Mouse (Mus musculus) embryonic facial prominence, embryonic 12.5 days (tissue): ENCODE results near the gene S100pbp. TPM values are rescaled to one million over a fixed set of nuclear protein-coding genes. Genes with fewer than 3 reads are reported as not detected.

Experiments used
- ATAC-seq: fragments of 200-750 bp; cut with Nextera tagmentation; 2 replicates; pipeline ENCODE4 v1.8.0; 2017; ENCODE audit not compliant: insufficient number of reproducible peaks, insufficient read depth, low FRiP score, low TSS enrichment
- H3K27ac ChIP-seq: fragments of 300-500 bp; sonication (generic); 2 replicates; pipeline ENCODE4 v1.5.1; 2016; ENCODE audit warnings: mild to moderate bottlenecking
- H3K27me3 ChIP-seq: fragments of 300-500 bp; sonication (generic); 2 replicates; pipeline ENCODE4 v1.6.1; 2016; ENCODE audit warnings: mild to moderate bottlenecking, moderate library complexity
- H3K36me3 ChIP-seq: fragments of 300-500 bp; sonication (generic); 2 replicates; pipeline ENCODE4 v1.6.1; 2016; ENCODE audit warnings: mild to moderate bottlenecking
- H3K4me1 ChIP-seq: fragments of 300-500 bp; sonication (generic); 2 replicates; pipeline ENCODE4 v1.6.1; 2016
- H3K4me2 ChIP-seq: fragments of 300-500 bp; sonication (generic); replicated peaks from 2 replicates; pipeline ENCODE4 v1.6.1; 2016; ENCODE audit warnings: mild to moderate bottlenecking, moderate library complexity
- H3K4me3 ChIP-seq: fragments of 300-500 bp; sonication (generic); 2 replicates; pipeline ENCODE4 v1.5.1; 2016; ENCODE audit warnings: mild to moderate bottlenecking
- H3K9ac ChIP-seq: fragments of 300-500 bp; sonication (generic); 2 replicates; pipeline ENCODE4 v1.6.1; 2016; ENCODE audit warnings: mild to moderate bottlenecking, moderate library complexity
- H3K9me3 ChIP-seq: fragments of 300-500 bp; sonication (generic); 2 replicates; pipeline ENCODE4 v1.6.1; 2016; ENCODE audit warnings: mild to moderate bottlenecking, moderate library complexity
- WGBS: fragments of 180-500 bp; shearing (Covaris S2); methylation state at CpG from one replicate; pipeline ENCODE4 v1.1.7; 2016; 5-methylcytosine and 5-hydroxymethylcytosine counted together
- polyA plus RNA-seq: library from polyadenylated mRNA; unstranded; fragments of >200 nt; fragmentation: Nextera tagmentation; extraction: Ambion mirVana; gene quantifications from 2 replicates; pipeline ENCODE4 v1.2.1, GENCODE M21; 2016

The S100pbp gene
- polyA plus RNA-seq, 1 experiment from 2014 or later = 28.7 TPM

DNA sequence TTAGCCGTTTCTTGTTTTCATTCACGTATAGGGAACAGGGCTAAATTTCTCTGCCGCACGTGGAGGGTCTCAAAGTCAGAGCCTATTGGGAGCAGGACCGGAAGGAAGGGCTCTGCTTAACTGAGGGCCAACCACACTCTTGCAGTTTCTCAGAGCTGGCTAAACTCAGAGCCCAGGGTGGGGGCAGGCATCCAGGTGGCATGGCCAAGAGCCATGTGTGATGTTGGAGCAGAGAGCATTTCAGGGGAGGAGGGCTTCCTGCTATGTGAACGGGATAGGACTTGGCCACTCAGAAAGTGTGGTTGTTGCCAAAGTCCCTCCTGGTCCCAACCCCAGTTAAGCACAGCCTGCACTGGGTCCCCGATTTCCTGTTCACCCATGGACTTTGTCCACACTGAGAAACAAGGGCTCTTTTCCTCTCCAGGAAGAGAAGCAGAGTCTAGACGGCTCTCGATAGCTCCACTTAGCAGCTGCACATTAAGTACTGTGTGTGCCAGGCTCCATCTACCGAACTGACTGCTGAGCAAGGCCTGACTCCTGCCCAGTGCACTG, 82.1 kb downstream of the S100pbp start:
- ATAC-seq = no peak
- Histone ChIP-seq H3K4me2 (no peak overlapping the region), H3K4me3 (no peak overlapping the region), H3K4me1 (peaks cover 19% of the 10 kb centered on the region), H3K9me3 (no peaks in the 10 kb centered on the region), H3K36me3 (no peaks in the 10 kb centered on the region), H3K27ac (no peak overlapping the region), H3K9ac (no peak overlapping the region), H3K27me3 (peaks cover 42% of the 10 kb centered on the region)
- 65% methylated on average over 10 of the region's 10 CpGs for WGBS

DNA sequence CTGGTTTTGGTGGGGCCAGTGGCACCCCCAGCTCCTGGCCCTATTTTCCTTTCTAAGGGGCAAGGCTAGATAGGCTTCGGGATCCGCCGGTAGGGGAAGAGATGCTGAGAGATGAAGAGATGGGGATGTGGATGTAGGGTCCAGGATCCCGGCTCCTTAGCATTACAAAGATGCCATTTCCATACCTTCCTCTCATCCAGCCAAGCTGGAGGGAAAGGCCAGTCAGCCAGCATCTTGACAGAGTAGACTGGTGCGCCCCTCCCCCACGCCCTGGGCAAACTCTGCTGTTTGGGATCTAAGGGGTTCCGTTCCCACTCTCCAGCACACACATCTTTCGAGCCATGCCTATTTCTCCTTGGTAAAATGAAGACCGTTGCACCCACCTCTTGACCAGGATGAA, 83.5 kb downstream of the S100pbp start:
- no peak overlapping the region for H3K9ac ChIP-seq
- WGBS = 20% methylated on average over 9 of the region's 9 CpGs
- H3K4me2 ChIP-seq = peak overlapping the region; percentile 51
- no peak for ATAC-seq
- H3K27ac ChIP-seq = no peak overlapping the region
- peaks cover 16% of the 10 kb centered on the region for H3K4me1 ChIP-seq
- H3K27me3 ChIP-seq = peaks cover 42% of the 10 kb centered on the region
- no peaks in the 10 kb centered on the region for H3K36me3 ChIP-seq
- no peaks in the 10 kb centered on the region for H3K9me3 ChIP-seq
- peak overlapping the region; percentile 25; the same call in 1 of the 2 replicates for H3K4me3 ChIP-seq

DNA sequence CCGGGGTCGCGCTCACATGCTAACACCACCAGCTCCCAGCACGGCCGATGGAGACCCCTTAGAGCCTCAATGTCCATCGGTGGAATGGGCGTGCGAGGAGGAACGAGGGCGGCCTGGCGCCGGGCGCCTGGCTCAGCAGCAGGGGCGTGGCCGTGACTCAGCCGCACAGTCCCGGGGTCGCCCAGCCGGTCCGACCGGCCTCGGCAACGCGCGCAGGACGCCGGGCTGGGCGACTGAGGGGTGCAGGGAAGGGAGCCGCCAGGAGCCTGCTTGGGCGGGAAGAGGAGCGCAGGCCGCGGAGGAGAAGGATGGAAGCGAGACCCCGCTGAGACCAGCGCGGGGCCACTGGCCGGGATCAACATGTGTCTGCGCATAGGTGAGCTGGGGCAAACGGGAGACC, 84.2 kb downstream of the S100pbp start, which contains the start of gene Tmem54:
Gene Tmem54, plus strand, starts transcription at position 193 of the 400 bp plus-strand sequence.
- H3K9ac ChIP-seq = peak within 1 kb of the TSS; percentile 34

DNA sequence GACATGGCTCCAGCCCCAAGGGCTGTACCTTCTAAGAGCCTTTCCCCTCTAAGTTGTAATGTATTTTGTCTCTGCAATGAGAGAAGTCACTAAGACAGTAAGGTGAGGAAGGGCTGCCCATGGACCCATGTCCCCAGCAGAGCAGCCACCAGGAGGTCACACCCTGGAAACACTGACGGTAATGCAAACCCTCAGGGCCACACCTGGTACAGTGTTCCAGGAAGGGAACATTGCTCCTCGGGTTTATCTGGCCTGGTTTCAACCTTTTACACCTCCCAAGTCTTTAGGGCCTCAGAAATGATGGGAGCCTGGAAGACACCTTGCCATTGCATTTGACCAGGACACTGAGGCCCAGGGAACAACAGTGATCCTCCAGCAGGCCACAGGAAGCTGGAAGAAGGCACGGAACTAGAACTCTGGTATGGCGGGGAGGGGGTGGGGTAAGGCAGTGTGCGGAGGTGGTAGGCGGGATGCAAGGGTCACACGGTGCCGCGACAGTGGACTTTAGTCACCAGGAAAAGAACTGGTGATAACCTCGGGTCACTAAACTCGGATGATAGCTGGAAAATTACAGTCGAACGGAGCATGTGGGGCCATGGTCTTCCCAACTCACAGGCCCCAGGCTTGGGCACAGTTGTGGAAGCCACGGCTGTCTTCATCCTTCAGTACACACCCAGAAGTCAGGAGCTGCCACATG, 87.2 kb downstream of the S100pbp start:
- Histone ChIP-seq H3K4me2 (no peak overlapping the region), H3K4me1 (peaks cover 16% of the 10 kb centered on the region), H3K9me3 (no peaks in the 10 kb centered on the region), H3K4me3 (no peak overlapping the region), H3K27ac (no peak overlapping the region), H3K36me3 (no peaks in the 10 kb centered on the region), H3K9ac (no peak overlapping the region), H3K27me3 (peaks cover 42% of the 10 kb centered on the region)
- no peak for ATAC-seq
- WGBS = 78% methylated on average over 14 of the region's 14 CpGs

More for the DNA sequence above, 84.2 kb downstream of the S100pbp start, which contains the start of gene Tmem54:
- WGBS = 3% methylated on average over 40 of the region's 40 CpGs
- Histone ChIP-seq H3K27me3 (peaks cover 42% of the 10 kb centered on the region), H3K4me2 (peak within 1 kb of the TSS; percentile 51), H3K27ac (no peak within 1 kb of the TSS), H3K4me3 (peak within 1 kb of the TSS; percentile 25), H3K9me3 (no peaks in the 10 kb centered on the region), H3K4me1 (peaks cover 16% of the 10 kb centered on the region), H3K36me3 (no peaks in the 10 kb centered on the region)
- no peak for ATAC-seq

Other genes starting within 250 kb of the S100pbp start
- 28.8 and 30.8 TPM in 2 replicates for gene Azin2, start 227.3 kb downstream of the S100pbp start, polyA plus RNA-seq
- 184 and 185 TPM in 2 replicates for gene Ak2, start 197.8 kb downstream of the S100pbp start, polyA plus RNA-seq
- gene Rnf19b, start 131.5 kb downstream of the S100pbp start, polyA plus RNA-seq = 10.9 and 11.3 TPM in 2 replicates
- 6.3 and 7.6 TPM in 2 replicates for gene Tmem54, start 84.2 kb downstream of the S100pbp start, polyA plus RNA-seq
- gene Hpca, start 67.7 kb downstream of the S100pbp start, polyA plus RNA-seq = 3.6 and 4.7 TPM in 2 replicates
- 9.6 and 9.9 TPM in 2 replicates for gene Fndc5, start 52.7 kb downstream of the S100pbp start, polyA plus RNA-seq
- gene Yars, start within 50 bp of the S100pbp start, polyA plus RNA-seq = 90.2 and 91.4 TPM in 2 replicates
- gene C77080, start 71.7 kb upstream of the S100pbp start, polyA plus RNA-seq = 5.2 and 5.6 TPM in 2 replicates
- 1.1 and 1.2 TPM in 2 replicates for gene Sync, start 97.9 kb upstream of the S100pbp start, polyA plus RNA-seq
- gene Rbbp4, start 145.6 kb upstream of the S100pbp start, polyA plus RNA-seq = 487 and 522 TPM in 2 replicates
- 38.9 and 43.7 TPM in 2 replicates for gene Zbtb8os, start 146.0 kb upstream of the S100pbp start, polyA plus RNA-seq
- gene Zbtb8a, start 188.4 kb upstream of the S100pbp start, polyA plus RNA-seq = 9.9 and 10.8 TPM in 2 replicates